Mouse (Mus musculus): ENCODE results near the gene Atp1a2. TPM values are rescaled to one million over a fixed set of nuclear protein-coding genes. Genes with fewer than 3 reads are reported as not detected.

The Atp1a2 gene
- polyA plus RNA-seq, 1 experiment from 2014 or later = 14.9 TPM

DNA sequence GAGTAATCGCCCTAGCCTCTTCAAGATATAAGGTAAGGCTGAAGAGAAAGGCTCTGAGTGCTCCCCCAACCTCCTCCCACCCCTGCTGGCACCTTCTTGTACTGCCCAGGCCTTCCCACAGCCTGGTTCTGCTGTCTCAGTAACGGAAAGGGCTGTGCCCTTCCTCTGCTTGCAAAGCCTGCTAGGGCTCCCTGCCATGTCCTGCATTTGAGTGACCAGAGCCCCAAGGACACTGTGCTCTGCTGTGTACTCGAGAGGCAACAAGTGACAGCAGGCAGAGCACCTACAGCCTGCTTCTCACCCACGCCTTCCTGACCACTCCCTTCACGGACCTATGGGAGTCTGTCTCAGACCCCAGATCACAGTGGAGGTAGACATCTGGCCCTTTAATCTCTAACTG lies 2.4 kb upstream of the Atp1a2 start:
- no peak for ATAC-seq (ENCODE audit: low FRiP score, low read depth)
- 65% methylated on average over 5 of the region's 5 CpGs for WGBS
- H3K27ac ChIP-seq = no peak overlapping the region

DNA sequence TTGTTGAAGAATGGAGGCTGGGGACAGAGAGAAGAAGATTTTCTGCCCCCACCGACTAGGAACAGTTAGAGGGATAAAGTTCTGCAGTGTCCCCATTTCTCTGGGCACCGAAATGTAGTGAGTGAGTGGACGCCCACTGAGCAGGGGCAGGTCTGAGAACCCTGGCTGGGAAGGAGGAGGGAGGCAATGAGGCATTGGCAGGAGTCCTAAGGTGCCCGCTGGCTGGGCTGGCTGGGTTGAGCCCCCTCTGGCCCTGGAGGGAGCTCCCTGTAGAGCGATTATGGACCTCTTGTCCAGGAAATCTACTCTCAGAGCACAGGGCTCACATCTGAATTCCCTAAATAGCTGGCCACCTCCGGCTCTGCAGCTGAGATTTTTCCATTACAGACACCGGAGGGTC lies 1.7 kb upstream of the Atp1a2 start:
- Histone ChIP-seq H3K27ac (no peak overlapping the region), H3K27me3 (replicated peaks) (no peaks in the 10 kb centered on the region), H3K4me1 (peaks cover 54% of the 10 kb centered on the region), H3K4me2 (replicated peaks) (no peak overlapping the region), H3K4me3 (no peak overlapping the region), H3K36me3 (no peaks in the 10 kb centered on the region), H3K9ac (no peak overlapping the region), H3K9me3 (no peaks in the 10 kb centered on the region)
- WGBS = 61% methylated on average over 7 of the region's 7 CpGs
- no peak for ATAC-seq (ENCODE audit: low FRiP score, low read depth)

More for the DNA sequence above, 2.4 kb upstream of the Atp1a2 start:
- no peak overlapping the region for H3K4me3 ChIP-seq
- no peaks in the 10 kb centered on the region for H3K9me3 ChIP-seq
- H3K9ac ChIP-seq = no peak overlapping the region
- H3K4me1 ChIP-seq = peaks cover 53% of the 10 kb centered on the region
- no peaks in the 10 kb centered on the region for H3K27me3 ChIP-seq (replicated peaks)
- no peak overlapping the region for H3K4me2 ChIP-seq (replicated peaks)
- no peaks in the 10 kb centered on the region for H3K36me3 ChIP-seq

DNA sequence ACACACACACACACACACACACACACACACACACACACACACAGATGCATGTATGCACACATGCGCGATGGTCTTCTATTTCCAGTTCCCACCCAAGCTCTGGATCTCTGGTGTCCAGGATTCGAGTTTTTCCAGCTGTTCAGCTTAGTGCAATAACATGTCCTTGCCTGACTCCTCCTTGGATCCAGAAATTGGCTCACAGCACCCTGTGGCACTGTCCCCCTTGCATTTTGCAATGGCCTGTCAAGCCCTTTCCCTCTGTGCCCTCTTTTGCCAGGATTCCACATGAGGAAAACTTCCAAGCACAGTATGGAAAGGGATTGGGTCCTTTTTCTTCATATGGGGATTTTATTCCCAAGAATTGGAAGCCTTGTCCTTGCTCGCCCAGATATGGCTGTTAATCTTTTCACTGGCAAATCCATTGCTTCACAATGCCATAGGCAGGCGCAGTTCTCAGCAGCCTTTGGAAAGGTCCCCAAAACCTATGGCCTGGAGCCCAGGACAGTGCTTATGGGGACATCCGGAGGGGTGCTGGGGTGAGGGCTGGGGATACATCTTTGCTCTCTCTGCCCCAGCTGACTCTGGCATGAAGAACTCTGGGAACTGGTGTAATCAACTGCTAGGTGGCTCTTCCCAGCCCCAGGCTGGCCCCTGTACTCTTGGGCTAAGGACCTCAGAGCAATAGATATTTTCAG lies 901 bp downstream of the Atp1a2 start:
- H3K9me3 ChIP-seq = no peaks in the 10 kb centered on the region
- H3K4me1 ChIP-seq = peaks cover 39% of the 10 kb centered on the region
- 78% methylated on average over 6 of the region's 6 CpGs for whole genome bisulfite sequencing
- H3K4me3 ChIP-seq = peak overlapping the region; percentile 20
- no peaks in the 10 kb centered on the region for H3K27me3 ChIP-seq (replicated peaks)
- H3K36me3 ChIP-seq = no peaks in the 10 kb centered on the region
- H3K9ac ChIP-seq = no peak overlapping the region
- ATAC-seq (ENCODE audit: low FRiP score, low read depth) = no peak
- H3K4me2 ChIP-seq (replicated peaks) = peak overlapping the region; percentile 45
- H3K27ac ChIP-seq = no peak overlapping the region

DNA sequence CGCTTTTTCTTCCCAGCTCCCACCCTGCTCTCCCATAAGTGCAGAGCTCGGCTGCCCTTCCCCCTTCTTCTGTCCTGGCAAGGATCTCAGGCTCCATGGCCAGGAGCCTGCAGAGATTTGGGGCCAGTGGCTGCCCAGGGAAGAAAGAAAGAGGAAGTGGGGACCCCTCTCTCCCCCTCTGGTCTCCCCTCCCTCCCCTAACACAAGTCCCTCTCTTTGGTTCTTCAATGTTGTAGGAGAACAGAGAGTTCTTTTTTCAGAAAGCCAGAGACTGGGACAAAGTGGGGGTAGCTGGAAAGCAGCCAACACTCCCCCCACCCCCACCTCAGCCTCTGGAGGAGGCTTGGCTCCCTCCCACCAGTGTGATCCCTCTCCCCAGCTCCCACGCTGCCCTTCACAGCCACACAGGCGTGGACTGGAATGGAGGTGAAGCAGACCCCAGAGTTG lies 2.1 kb downstream of the Atp1a2 start:
- ATAC-seq (ENCODE audit: low FRiP score, low read depth) = peak; percentile 46; the same call in 1 of the 2 replicates
- peaks cover 29% of the 10 kb centered on the region for H3K4me1 ChIP-seq
- H3K4me3 ChIP-seq = no peak overlapping the region
- peak overlapping the region; percentile 45 for H3K4me2 ChIP-seq (replicated peaks)
- H3K27ac ChIP-seq = no peak overlapping the region
- H3K36me3 ChIP-seq = no peaks in the 10 kb centered on the region
- H3K9ac ChIP-seq = no peak overlapping the region
- 50% methylated on average over 4 of the region's 4 CpGs for WGBS
- no peaks in the 10 kb centered on the region for H3K9me3 ChIP-seq
- H3K27me3 ChIP-seq (replicated peaks) = no peaks in the 10 kb centered on the region

DNA sequence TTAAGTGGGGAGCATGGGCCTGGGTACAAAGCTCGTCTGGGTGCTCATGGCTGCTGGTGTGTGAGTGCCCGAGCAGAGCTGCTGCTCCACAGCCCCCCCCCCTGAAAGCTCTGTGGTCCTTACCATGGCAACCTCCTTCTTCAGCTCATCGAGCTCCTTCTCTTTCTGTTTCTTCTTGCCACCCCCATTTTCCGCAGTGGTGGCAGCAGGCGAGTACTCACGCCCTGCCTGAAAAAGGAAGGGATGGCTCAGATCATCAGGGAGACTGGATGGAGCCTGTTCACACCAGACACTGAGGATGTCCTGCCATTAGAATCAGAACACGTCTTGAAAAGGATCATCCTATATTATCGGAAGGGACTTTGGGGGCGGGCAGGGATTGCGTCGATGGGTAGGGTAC lies 4.4 kb downstream of the Atp1a2 start:
- Histone ChIP-seq H3K4me1 (peaks cover 27% of the 10 kb centered on the region), H3K4me3 (no peak overlapping the region), H3K9ac (no peak overlapping the region), H3K27ac (no peak overlapping the region), H3K9me3 (no peaks in the 10 kb centered on the region), H3K36me3 (no peaks in the 10 kb centered on the region), H3K27me3 (replicated peaks) (no peaks in the 10 kb centered on the region), H3K4me2 (replicated peaks) (no peak overlapping the region)
- WGBS = 88% methylated on average over 11 of the region's 11 CpGs
- ATAC-seq (ENCODE audit: low FRiP score, low read depth) = no peak

DNA sequence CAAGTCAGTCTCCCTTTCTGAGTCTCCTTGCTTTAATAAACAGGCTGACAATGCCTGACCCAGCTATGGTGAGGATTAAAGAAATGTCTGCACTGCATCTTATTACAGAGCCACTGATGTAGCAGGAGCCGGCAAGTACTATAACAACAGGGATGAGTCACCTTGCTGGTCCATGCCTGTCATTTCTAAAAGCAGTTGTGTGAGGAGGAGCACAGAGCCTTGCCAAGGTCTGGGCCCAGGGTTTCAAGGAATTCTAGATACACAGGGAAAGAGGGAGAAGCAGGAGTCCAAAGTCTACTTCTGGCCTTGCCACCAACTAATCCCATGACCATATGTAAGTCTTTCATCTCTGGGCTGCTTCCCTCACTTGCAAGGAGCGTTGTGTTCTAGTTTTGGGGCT lies 5.0 kb downstream of the Atp1a2 start:
- WGBS = 97% methylated on average over 2 of the region's 2 CpGs
- Histone ChIP-seq H3K9me3 (no peaks in the 10 kb centered on the region), H3K27ac (no peak overlapping the region), H3K4me3 (no peak overlapping the region), H3K27me3 (replicated peaks) (no peaks in the 10 kb centered on the region), H3K4me1 (peaks cover 22% of the 10 kb centered on the region), H3K9ac (no peak overlapping the region), H3K4me2 (replicated peaks) (no peak overlapping the region), H3K36me3 (no peaks in the 10 kb centered on the region)
- no peak for ATAC-seq (ENCODE audit: low FRiP score, low read depth)

DNA sequence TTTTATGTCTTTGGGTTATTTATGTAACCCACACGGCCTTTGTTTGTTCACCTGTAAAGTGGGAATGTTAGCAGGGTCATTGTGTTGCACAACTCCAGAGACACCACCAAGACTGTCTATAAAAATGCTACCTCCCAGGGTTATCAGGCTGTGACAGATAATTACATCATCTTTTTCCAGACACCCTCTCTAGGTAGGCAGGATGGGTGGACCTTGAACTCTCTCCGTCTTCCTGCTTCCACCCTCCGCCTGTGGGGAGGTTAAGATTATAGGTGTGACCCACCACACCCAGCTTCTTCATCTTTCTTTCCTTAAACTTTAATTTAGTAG lies 8.3 kb downstream of the Atp1a2 start:
- Histone ChIP-seq H3K9me3 (no peaks in the 10 kb centered on the region), H3K4me3 (no peak overlapping the region), H3K4me2 (replicated peaks) (no peak overlapping the region), H3K27ac (no peak overlapping the region), H3K27me3 (replicated peaks) (no peaks in the 10 kb centered on the region), H3K9ac (no peak overlapping the region), H3K4me1 (no peaks in the 10 kb centered on the region), H3K36me3 (no peaks in the 10 kb centered on the region)
- WGBS = 85% methylated on average over 3 of the region's 3 CpGs
- ATAC-seq (ENCODE audit: low FRiP score, low read depth) = no peak

DNA sequence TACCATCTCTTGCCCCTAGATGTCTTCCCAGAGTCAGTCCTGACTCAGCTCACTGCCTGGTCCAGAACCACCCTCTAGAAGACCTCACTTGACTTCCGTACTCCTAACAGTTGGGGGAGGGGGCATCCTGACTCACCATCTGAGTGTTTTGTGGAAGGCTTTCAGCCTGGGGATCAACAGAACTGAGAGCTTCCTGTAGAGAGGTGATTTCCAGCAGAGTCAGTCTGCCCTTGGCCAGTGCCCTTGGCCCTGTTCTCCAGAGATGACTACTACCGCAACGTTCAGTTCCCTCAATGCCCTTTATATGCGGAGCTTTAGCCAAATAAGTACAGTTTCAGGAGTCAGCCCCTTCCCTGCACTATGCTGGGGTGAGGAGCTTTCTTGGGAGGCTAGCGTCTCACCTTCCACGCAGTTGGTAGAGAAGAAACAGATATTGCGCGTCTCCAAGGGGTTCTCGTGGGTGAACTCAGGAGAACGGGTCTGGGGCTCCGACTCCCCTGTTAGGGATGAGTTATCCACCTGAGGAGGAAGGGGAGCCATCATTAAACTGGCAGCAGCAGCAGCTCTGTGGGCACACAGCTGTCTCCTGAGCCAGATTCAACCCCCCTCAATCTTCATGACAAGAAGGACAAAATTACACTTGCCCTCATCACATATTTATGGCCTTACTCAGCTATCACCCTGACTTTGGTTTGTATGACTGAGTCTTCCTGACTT lies 8.8 kb downstream of the Atp1a2 start:
- 91% methylated on average over 11 of the region's 11 CpGs for WGBS
- ATAC-seq (ENCODE audit: low FRiP score, low read depth) = no peak
- H3K27ac ChIP-seq = no peak overlapping the region
- H3K9ac ChIP-seq = no peak overlapping the region
- no peak overlapping the region for H3K4me3 ChIP-seq
- H3K27me3 ChIP-seq (replicated peaks) = no peaks in the 10 kb centered on the region
- H3K4me1 ChIP-seq = no peaks in the 10 kb centered on the region
- no peak overlapping the region for H3K4me2 ChIP-seq (replicated peaks)
- no peaks in the 10 kb centered on the region for H3K36me3 ChIP-seq
- H3K9me3 ChIP-seq = no peaks in the 10 kb centered on the region

DNA sequence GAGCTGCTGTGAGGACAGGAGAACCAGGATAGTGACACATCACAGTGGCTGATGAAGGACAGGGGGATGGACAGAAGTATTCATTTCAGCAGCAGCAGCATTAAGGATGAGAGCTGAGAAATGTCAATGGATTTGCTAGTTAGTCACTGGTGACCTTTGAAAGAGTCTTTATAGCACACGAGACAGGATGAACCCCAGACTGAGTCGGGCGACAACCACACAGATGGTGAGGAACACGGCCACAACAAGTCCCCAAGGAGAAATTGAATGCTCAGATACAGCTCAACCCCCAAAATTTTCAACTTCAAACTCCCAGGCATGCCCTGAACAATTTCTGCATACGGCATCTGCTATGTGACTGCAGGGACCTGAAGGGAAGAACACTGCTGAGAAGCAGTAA lies 11.1 kb downstream of the Atp1a2 start:
- ATAC-seq (ENCODE audit: low FRiP score, low read depth) = no peak
- H3K27ac ChIP-seq = no peak overlapping the region
- no peaks in the 10 kb centered on the region for H3K27me3 ChIP-seq (replicated peaks)

DNA sequence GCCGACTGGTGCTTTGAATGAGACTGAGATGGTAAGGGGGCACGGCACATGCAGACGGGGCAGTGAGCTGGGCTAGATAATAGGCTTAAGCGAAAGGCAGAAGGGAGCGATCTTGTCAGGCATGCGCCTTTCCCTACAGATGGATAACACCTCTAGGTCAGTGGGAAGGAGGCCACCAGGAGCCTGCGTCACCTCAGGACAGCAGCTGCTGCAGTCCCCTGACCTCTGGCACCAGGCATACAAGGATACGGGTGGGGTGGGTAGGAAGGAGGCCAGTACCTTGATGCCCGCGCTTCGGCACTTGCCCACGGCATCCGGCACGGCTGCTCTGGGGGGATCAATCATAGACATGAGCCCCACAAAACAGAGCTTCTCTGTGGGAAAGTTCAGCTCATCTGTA lies 13.6 kb downstream of the Atp1a2 start:
- Histone ChIP-seq H3K4me3 (no peak overlapping the region), H3K27ac (no peak overlapping the region), H3K9me3 (no peaks in the 10 kb centered on the region), H3K9ac (no peak overlapping the region), H3K27me3 (replicated peaks) (no peaks in the 10 kb centered on the region), H3K4me2 (replicated peaks) (no peak overlapping the region), H3K36me3 (no peaks in the 10 kb centered on the region), H3K4me1 (no peaks in the 10 kb centered on the region)
- 88% methylated on average over 14 of the region's 14 CpGs for WGBS
- no peak for ATAC-seq (ENCODE audit: low FRiP score, low read depth)

More for the DNA sequence above, 11.1 kb downstream of the Atp1a2 start:
- Histone ChIP-seq H3K9me3 (no peaks in the 10 kb centered on the region), H3K4me1 (no peaks in the 10 kb centered on the region), H3K36me3 (no peaks in the 10 kb centered on the region), H3K9ac (no peak overlapping the region), H3K4me3 (no peak overlapping the region), H3K4me2 (replicated peaks) (no peak overlapping the region)
- WGBS = 87% methylated on average over 5 of the region's 5 CpGs

DNA sequence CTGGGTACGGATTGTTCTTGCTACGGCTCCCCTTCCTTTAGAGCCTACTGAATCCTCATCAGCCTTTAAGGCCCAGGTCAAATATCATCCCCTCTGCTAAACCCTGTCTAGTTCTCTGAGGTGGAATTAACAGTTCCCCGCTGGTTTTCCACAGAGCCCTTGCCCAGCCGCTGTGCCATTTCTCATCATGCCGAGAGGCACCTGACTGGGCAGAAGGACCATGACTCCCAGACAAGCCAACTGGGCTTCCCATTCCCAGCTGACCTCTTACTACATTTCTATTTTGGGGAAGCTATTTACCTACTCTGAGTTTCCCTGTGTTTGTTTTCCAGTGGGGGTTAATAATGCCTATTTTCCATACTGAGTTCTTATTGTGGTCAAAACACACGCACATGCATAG lies 14.8 kb downstream of the Atp1a2 start:
- H3K9ac ChIP-seq = no peak overlapping the region
- H3K27ac ChIP-seq = no peak overlapping the region
- H3K36me3 ChIP-seq = no peaks in the 10 kb centered on the region
- ATAC-seq (ENCODE audit: low FRiP score, low read depth) = no peak
- H3K9me3 ChIP-seq = no peaks in the 10 kb centered on the region
- no peaks in the 10 kb centered on the region for H3K27me3 ChIP-seq (replicated peaks)
- H3K4me3 ChIP-seq = no peak overlapping the region
- no peak overlapping the region for H3K4me2 ChIP-seq (replicated peaks)
- WGBS = 92% methylated on average over 6 of the region's 6 CpGs
- H3K4me1 ChIP-seq = no peaks in the 10 kb centered on the region

DNA sequence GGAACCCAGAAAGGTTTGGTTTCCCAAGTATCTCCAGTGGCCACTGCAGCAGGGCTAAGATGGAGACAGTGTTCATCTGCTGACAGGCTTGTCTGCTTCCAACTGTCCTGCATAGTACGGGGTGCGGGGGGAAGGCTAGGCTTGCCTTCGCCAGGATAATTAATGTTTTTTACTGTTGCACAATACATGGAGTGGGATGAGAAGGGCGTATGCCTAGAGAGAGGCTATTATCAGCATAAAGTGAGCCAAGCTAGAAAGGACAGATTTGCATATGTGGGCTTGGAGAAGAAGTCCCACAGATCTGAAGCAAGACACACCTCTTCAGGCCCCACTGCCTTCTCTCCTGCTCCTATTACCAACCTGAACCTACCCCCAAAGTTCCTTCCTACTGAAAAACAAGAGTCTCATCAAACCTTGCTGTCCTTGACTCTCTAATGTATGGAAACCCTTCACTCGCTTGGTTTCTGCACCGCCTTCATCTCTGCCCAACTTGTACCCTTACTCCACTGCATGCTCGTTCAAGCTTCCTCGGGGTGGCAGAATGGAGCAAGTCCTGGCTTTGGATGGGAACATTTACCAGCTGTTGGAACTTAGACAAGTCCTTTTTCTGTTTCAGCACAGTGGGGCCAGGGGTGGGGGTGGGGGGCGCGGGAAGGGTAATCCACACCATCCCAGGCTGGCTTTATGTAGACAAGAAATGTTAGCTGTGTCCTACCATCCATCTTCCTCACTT lies 16.2 kb downstream of the Atp1a2 start:
- ATAC-seq (ENCODE audit: low FRiP score, low read depth) = no peak
- Histone ChIP-seq H3K9me3 (no peaks in the 10 kb centered on the region), H3K27ac (no peak overlapping the region), H3K4me3 (no peak overlapping the region), H3K4me2 (replicated peaks) (no peak overlapping the region), H3K27me3 (replicated peaks) (no peaks in the 10 kb centered on the region), H3K36me3 (no peaks in the 10 kb centered on the region), H3K4me1 (no peaks in the 10 kb centered on the region), H3K9ac (no peak overlapping the region)
- 77% methylated on average over 10 of the region's 10 CpGs for WGBS
